Mouse (Mus musculus): ENCODE data around the gene Fam189b.

- TF ChIP-seq ZMIZ1 (IDR thresholded peaks at IDR 0.05; ENCODE audit: low read depth, low read length) (no peak), MAZ (IDR thresholded peaks at IDR 0.05; ENCODE audit: low read depth, low read length) (no peak), ZNF384 (IDR thresholded peaks at IDR 0.05; ENCODE audit: low read depth, low read length) (no peak), CHD1 (IDR thresholded peaks at IDR 0.05; ENCODE audit: low read depth, low read length) (no peak)
Measured at GRCm38 (mm10) chr3:89179056-89179455, 3.9 kb upstream of the Fam189b start.
